Mouse (Mus musculus): ENCODE measurements around the gene Kctd18. TPM values are rescaled to one million over a fixed set of nuclear protein-coding genes. Genes with fewer than 3 reads are reported as not detected.

The Kctd18 gene
- polyA plus RNA-seq, 1 experiment from 2014 or later: 13.6 TPM

DNA sequence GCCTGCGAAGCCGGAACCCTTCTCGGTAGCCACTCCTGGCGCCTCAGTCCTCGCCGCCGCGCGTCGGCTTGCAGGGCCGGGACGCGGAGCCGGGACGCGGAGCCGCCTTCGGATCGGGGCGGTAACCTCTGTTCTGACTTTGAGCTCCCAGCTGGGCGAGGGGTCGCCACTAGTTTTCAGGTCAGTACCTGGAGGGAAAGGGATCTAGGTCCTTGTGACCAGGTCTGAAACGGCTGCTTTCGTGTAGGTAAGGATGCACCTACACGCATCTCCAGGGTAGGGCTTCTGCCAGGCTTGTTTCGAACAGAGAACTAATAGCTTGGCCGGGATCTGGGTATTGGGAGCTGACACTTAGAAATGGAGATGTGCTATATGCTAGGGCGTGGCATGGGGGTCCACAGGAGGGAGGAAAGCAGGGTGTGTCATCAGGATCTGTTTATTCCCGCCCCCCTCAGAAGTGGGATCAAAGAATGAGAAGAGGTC lies 22.6 kb downstream of the Kctd18 start:
- DNase-seq (ENCODE audit: low spot score) (no peak), ATAC-seq (peak; percentile 51; the same call in 1 of the 2 replicates)
- TF ChIP-seq CTCF (IDR thresholded peaks at IDR 0.05) (no peak), EP300 (IDR thresholded peaks at IDR 0.05) (no peak)
- H3K9ac ChIP-seq (replicated peaks; ENCODE audit: low read depth): peak overlapping the region; percentile 50
- H3K36me3 ChIP-seq (ENCODE audit: insufficient read depth, low read length): no peaks in the 10 kb centered on the region
- H3K27me3 ChIP-seq (replicated peaks; ENCODE audit: insufficient read depth, low read length): no peaks in the 10 kb centered on the region
- H3K27ac ChIP-seq (ENCODE audit: low read length): no peak overlapping the region
- H3K4me3 ChIP-seq (ENCODE audit: low read depth, low read length): peak overlapping the region; percentile 90
- peak overlapping the region; percentile 81 for H3K4me2 ChIP-seq (replicated peaks; ENCODE audit: low read depth, low read length)
- WGBS: under 1% methylated on average over 27 of the region's 29 CpGs
- H3K4me1 ChIP-seq (ENCODE audit: insufficient read depth, low read depth, low read length): peaks cover 5% of the 10 kb centered on the region; the same call in 1 of the 2 replicates
- no peaks in the 10 kb centered on the region for H3K9me3 ChIP-seq (ENCODE audit: low read length)

DNA sequence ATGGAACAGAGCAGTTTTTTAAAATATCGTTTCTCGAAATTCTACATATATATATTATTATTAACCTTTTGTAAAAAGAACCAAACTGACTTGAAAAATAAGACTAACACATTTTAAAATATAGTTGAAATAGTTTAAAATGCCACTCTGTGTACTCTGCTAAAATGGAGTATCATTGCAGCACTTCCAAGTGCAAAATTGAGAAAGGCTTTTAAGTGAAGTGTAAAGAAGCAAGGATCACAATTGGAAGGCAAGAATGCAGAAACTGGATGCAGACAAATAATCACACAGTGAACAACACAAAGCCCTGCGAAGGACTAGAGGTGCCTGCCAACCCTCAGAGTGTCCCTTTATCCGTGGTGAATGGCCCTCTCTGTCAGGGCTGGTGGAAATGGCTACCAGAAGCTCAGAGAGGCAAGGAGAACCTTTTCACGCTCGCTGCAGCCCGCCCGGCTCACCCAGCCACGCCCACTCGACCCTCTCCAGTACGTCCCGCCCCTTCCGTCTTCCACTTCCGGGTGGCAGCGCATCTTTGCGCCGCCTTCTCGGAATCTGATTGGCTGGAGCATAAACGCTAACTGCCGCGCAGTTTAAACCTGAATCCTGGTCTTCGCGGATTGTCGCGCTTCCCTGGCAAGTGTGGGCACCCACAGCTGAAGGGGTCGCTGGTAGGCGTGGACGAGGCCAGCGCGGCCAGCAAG lies 23.2 kb downstream of the Kctd18 start, which contains the start of gene Sgo2a:
TSS of gene Sgo2a (plus strand) at position 540 of the 701 bp plus-strand sequence.
- H3K9me3 ChIP-seq (ENCODE audit: low read length): no peaks in the 10 kb centered on the region
- peak within 1 kb of the TSS; percentile 81 for H3K4me2 ChIP-seq (replicated peaks; ENCODE audit: low read depth, low read length)
- TF ChIP-seq EP300 (IDR thresholded peaks at IDR 0.05) (no peak), CTCF (IDR thresholded peaks at IDR 0.05) (no peak)
- H3K4me3 ChIP-seq (ENCODE audit: low read depth, low read length): peak within 1 kb of the TSS; percentile 90
- peaks cover 5% of the 10 kb centered on the region; the same call in 1 of the 2 replicates for H3K4me1 ChIP-seq (ENCODE audit: insufficient read depth, low read depth, low read length)
- H3K27me3 ChIP-seq (replicated peaks; ENCODE audit: insufficient read depth, low read length): no peaks in the 10 kb centered on the region
- 7% methylated on average over 30 of the region's 30 CpGs for WGBS
- peak; percentile 99 for ATAC-seq
- peak within 1 kb of the TSS; percentile 50 for H3K9ac ChIP-seq (replicated peaks; ENCODE audit: low read depth)
- H3K27ac ChIP-seq (ENCODE audit: low read length): peak within 1 kb of the TSS; percentile 68
- peak; percentile 99 for DNase-seq (ENCODE audit: low spot score)
- H3K36me3 ChIP-seq (ENCODE audit: insufficient read depth, low read length): no peaks in the 10 kb centered on the region

DNA sequence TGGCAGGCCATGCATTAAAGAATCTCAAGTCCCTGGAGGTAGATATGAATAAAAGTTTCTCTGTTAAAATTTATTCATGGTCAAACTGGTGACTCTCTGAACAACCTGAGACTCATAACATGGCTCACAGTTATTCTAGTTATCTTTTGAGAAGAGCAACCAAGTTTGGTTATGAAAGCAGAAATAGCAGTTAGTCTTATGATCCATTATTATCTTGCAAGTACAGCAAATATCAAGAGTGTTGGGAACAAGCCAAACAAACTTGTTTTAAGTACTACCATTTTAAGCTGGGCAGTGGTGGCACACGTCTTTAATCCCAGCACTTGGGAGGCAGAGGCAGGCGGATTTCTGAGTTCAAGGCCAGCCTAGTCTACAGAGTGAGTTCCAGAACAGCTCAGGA lies 27.5 kb downstream of the Kctd18 start:
- no peak overlapping the region for H3K4me2 ChIP-seq (replicated peaks; ENCODE audit: low read depth, low read length)
- H3K36me3 ChIP-seq (ENCODE audit: insufficient read depth, low read length): no peaks in the 10 kb centered on the region
- DNase-seq (ENCODE audit: low spot score) (no peak), ATAC-seq (no peak)
- no peak overlapping the region for H3K9ac ChIP-seq (replicated peaks; ENCODE audit: low read depth)
- no peaks in the 10 kb centered on the region for H3K9me3 ChIP-seq (ENCODE audit: low read length)
- no peaks in the 10 kb centered on the region for H3K27me3 ChIP-seq (replicated peaks; ENCODE audit: insufficient read depth, low read length)
- H3K4me3 ChIP-seq (ENCODE audit: low read depth, low read length): no peak overlapping the region
- H3K4me1 ChIP-seq (ENCODE audit: insufficient read depth, low read depth, low read length): peaks cover 1% of the 10 kb centered on the region; the same call in 1 of the 2 replicates
- no peak overlapping the region for H3K27ac ChIP-seq (ENCODE audit: low read length)
- TF ChIP-seq EP300 (IDR thresholded peaks at IDR 0.05) (no peak), CTCF (IDR thresholded peaks at IDR 0.05) (no peak)
- 79% methylated on average over 2 of the region's 2 CpGs for WGBS

DNA sequence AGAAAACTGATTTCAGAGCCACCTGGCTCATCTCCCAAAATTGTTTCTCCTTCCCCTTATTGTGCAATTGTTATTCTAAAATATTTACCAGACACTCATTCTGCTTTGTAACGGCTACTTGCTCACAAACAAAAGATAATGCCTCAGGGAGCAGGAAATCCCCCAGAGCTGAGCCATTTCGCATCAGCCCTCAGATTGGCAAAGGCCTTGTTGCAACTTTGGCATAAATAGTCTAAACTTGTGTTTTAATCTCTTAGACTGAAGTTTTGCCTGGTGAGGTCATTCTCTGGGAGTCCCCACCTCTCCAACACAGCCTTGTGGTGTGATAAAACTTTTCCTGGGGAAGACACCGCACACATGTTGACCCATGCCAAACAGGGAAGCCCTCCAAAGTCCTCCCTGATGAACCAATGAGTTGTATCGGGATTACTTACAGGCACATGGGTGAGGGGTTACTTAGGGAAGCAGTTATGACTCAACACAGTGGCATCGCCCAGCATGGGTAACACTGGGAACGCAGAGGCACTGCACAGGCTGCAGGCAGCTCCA lies 29.6 kb downstream of the Kctd18 start:
- Histone ChIP-seq H3K4me3 (ENCODE audit: low read depth, low read length) (no peak overlapping the region), H3K4me1 (ENCODE audit: insufficient read depth, low read depth, low read length) (no peaks in the 10 kb centered on the region), H3K27ac (ENCODE audit: low read length) (peak overlapping the region; percentile 43), H3K36me3 (ENCODE audit: insufficient read depth, low read length) (no peaks in the 10 kb centered on the region), H3K4me2 (replicated peaks; ENCODE audit: low read depth, low read length) (no peak overlapping the region), H3K9me3 (ENCODE audit: low read length) (no peaks in the 10 kb centered on the region), H3K9ac (replicated peaks; ENCODE audit: low read depth) (no peak overlapping the region), H3K27me3 (replicated peaks; ENCODE audit: insufficient read depth, low read length) (no peaks in the 10 kb centered on the region)
- WGBS: 41% methylated on average over 6 of the region's 6 CpGs
- TF ChIP-seq CTCF (IDR thresholded peaks at IDR 0.05) (no peak), EP300 (IDR thresholded peaks at IDR 0.05) (0 out of 2 replicates have a peak, but pooled peaks have one; percentile 22)
- DNase-seq (ENCODE audit: low spot score): peak; percentile 73
- peak; percentile 86 for ATAC-seq

DNA sequence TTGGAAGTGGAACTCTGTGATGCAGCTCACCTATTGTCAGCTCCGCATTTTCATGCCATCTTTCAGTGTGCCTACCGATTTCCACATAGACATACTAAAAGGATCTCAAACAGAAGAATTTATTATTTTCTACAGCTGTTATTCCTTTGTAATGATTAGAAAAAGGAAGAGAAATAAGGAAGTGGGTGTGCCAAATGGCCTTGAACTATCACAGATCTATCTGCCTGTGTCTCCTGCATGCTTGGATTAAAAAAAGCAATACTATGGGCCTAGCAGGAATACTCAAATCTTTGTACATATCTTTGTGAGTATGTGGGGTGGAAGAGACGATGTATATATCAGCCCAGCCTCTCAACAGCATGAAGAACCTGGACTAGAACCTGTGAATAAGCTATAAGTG lies 41.9 kb downstream of the Kctd18 start:
- H3K4me3 ChIP-seq (ENCODE audit: low read depth, low read length): no peak overlapping the region
- WGBS: 89% methylated on average over 3 of the region's 3 CpGs

DNA sequence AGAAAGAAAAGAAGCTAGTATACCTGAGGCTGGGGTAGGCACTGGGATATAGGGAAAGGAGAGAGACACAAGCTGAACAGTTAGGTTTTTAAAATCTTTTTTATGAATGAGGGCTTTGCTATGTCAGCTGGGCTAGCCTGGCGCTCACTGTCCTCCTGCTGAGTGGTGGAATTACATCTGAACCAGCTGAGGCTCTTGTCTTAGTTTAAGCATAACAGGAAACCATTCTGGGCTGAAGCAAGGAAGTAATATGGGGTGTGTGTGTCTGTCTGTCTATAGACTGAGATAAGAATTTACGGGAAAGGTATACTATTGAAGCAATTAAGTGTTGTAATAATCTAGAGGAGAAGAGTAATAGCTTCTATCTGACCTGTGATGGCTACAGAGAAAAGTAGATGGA lies 47.2 kb downstream of the Kctd18 start:
- H3K4me1 ChIP-seq (ENCODE audit: insufficient read depth, low read depth, low read length): peaks cover 9% of the 10 kb centered on the region; the same call in 1 of the 2 replicates
- DNase-seq (ENCODE audit: low spot score) (no peak), ATAC-seq (no peak)
- no peaks in the 10 kb centered on the region for H3K9me3 ChIP-seq (ENCODE audit: low read length)
- no peaks in the 10 kb centered on the region for H3K36me3 ChIP-seq (ENCODE audit: insufficient read depth, low read length)
- 69% methylated on average over 2 of the region's 2 CpGs for WGBS
- H3K27ac ChIP-seq (ENCODE audit: low read length): no peak overlapping the region
- no peaks in the 10 kb centered on the region for H3K27me3 ChIP-seq (replicated peaks; ENCODE audit: insufficient read depth, low read length)
- H3K9ac ChIP-seq (replicated peaks; ENCODE audit: low read depth): no peak overlapping the region
- no peak overlapping the region for H3K4me3 ChIP-seq (ENCODE audit: low read depth, low read length)
- no peak for TF ChIP-seq EP300 (IDR thresholded peaks at IDR 0.05)
- TF ChIP-seq CTCF (IDR thresholded peaks at IDR 0.05): no peak
- H3K4me2 ChIP-seq (replicated peaks; ENCODE audit: low read depth, low read length): no peak overlapping the region

More for the DNA sequence above, 41.9 kb downstream of the Kctd18 start:
- DNase-seq (ENCODE audit: low spot score) (no peak), ATAC-seq (no peak)
- H3K27ac ChIP-seq (ENCODE audit: low read length): no peak overlapping the region
- no peaks in the 10 kb centered on the region for H3K27me3 ChIP-seq (replicated peaks; ENCODE audit: insufficient read depth, low read length)
- no peak for TF ChIP-seq EP300 (IDR thresholded peaks at IDR 0.05)
- no peak for TF ChIP-seq CTCF (IDR thresholded peaks at IDR 0.05)
- H3K4me2 ChIP-seq (replicated peaks; ENCODE audit: low read depth, low read length): no peak overlapping the region
- H3K36me3 ChIP-seq (ENCODE audit: insufficient read depth, low read length): no peaks in the 10 kb centered on the region
- no peak overlapping the region for H3K9ac ChIP-seq (replicated peaks; ENCODE audit: low read depth)
- H3K4me1 ChIP-seq (ENCODE audit: insufficient read depth, low read depth, low read length): no peaks in the 10 kb centered on the region
- no peaks in the 10 kb centered on the region for H3K9me3 ChIP-seq (ENCODE audit: low read length)

All from lung, postnatal 0 days (tissue).